Mouse (Mus musculus): Measurements from ENCODE around the gene Srbd1.

DNA sequence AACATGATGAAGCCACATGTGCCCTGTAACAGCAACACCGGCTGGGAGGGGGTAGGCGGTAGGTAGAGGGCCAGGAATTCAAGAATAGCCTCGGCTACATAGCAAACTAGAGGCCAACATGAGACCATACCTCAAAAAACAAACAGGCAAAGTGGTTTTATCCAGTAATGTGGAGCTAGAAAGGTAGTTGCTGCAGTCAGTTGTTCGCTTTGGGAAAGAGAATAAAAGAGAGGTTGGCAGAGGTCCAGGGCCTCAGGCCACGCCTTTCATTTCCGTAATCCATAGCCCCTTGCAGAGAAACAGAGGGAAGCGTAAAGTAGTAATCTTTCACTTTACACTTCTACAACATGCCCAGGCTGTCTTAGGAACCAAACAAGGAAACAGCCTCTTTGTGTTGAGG is 61.8 kb downstream of the Srbd1 start:
- TF ChIP-seq GATA1 (IDR thresholded peaks at IDR 0.05; ENCODE audit: borderline replicate concordance, low read length) (no peak), CTCF (IDR thresholded peaks at IDR 0.05; ENCODE audit: low read depth, low read length) (no peak)
